Mouse (Mus musculus): ENCODE measurements around the gene Atp2b1. TPM values are rescaled to one million over a fixed set of nuclear protein-coding genes. Genes with fewer than 3 reads are reported as not detected.

The Atp2b1 gene
- polyA plus RNA-seq (2012; rRNA removed) (38.1 and 40.9 TPM in 2 replicates), polyA plus RNA-seq (2014; fragmentation: Nextera tagmentation; extraction: Ambion mirVana) (131 and 138 TPM in 2 replicates)

- peak; percentile 84; the same call in 1 of the 2 replicates for TF ChIP-seq POLR2A (IDR thresholded peaks at IDR 0.05; ENCODE audit: borderline replicate concordance, extremely low read depth, insufficient read depth, insufficient read length)
- H3K27ac ChIP-seq (replicated peaks; ENCODE audit: low read depth, low read length), result peak within 1 kb of the TSS; percentile 98
- no peaks in the 10 kb centered on the region for H3K36me3 ChIP-seq (ENCODE audit: control insufficient read depth, insufficient read depth, low read length)
- peak within 1 kb of the TSS; percentile 93 for H3K4me2 ChIP-seq (replicated peaks; ENCODE audit: low read depth, low read length, severe bottlenecking)
- H3K4me3 ChIP-seq (replicated peaks; ENCODE audit: low read length), result peak within 1 kb of the TSS; percentile 93
- peak; percentile 93 for ATAC-seq (ENCODE audit: low FRiP score, low read depth)
- no peaks in the 10 kb centered on the region for H3K4me1 ChIP-seq (ENCODE audit: control insufficient read depth, insufficient read depth, low read length)
- peak; percentile 95 for DNase-seq (ENCODE audit: low spot score)
- H3K27me3 ChIP-seq (ENCODE audit: control insufficient read depth, insufficient read depth, low read length), result no peaks in the 10 kb centered on the region
- WGBS, result 0% methylated on average over 11 of the region's 120 CpGs
- H3K9me3 ChIP-seq (ENCODE audit: control insufficient read depth, low read length), result no peaks in the 10 kb centered on the region
- H3K9ac ChIP-seq (ENCODE audit: low read depth, low read length, severe bottlenecking), result peak within 1 kb of the TSS; percentile 95
Measured at GRCm38 (mm10) chr10:98913961-98914809, at the start of gene Atp2b1. Atp2b1 (plus strand) TSS chr10:98914406.

- ATAC-seq (ENCODE audit: low FRiP score, low read depth) (no peak), DNase-seq (ENCODE audit: low spot score) (no peak)
- no peak overlapping the region for H3K4me3 ChIP-seq (replicated peaks; ENCODE audit: low read length)
- H3K9ac ChIP-seq (ENCODE audit: low read depth, low read length, severe bottlenecking), result no peak overlapping the region
- H3K4me2 ChIP-seq (replicated peaks; ENCODE audit: low read depth, low read length, severe bottlenecking), result no peak overlapping the region
- H3K9me3 ChIP-seq (ENCODE audit: control insufficient read depth, low read length), result no peaks in the 10 kb centered on the region
- no peaks in the 10 kb centered on the region for H3K36me3 ChIP-seq (ENCODE audit: control insufficient read depth, insufficient read depth, low read length)
- H3K27me3 ChIP-seq (ENCODE audit: control insufficient read depth, insufficient read depth, low read length), result no peaks in the 10 kb centered on the region
- TF ChIP-seq POLR2A (IDR thresholded peaks at IDR 0.05; ENCODE audit: borderline replicate concordance, extremely low read depth, insufficient read depth, insufficient read length), result no peak
- 52% methylated on average over 3 of the region's 3 CpGs for WGBS
- H3K27ac ChIP-seq (replicated peaks; ENCODE audit: low read depth, low read length), result no peak overlapping the region
- H3K4me1 ChIP-seq (ENCODE audit: control insufficient read depth, insufficient read depth, low read length), result no peaks in the 10 kb centered on the region
Measured at GRCm38 (mm10) chr10:98864851-98865250, 49.4 kb upstream of the Atp2b1 start.

GRCm38 (mm10) chr10:98866836-98867370, 47.3 kb upstream of the Atp2b1 start:
- H3K27ac ChIP-seq (replicated peaks; ENCODE audit: low read depth, low read length), result no peak overlapping the region
- H3K4me1 ChIP-seq (ENCODE audit: control insufficient read depth, insufficient read depth, low read length), result no peaks in the 10 kb centered on the region
- TF ChIP-seq POLR2A (IDR thresholded peaks at IDR 0.05; ENCODE audit: borderline replicate concordance, extremely low read depth, insufficient read depth, insufficient read length), result no peak
- H3K9me3 ChIP-seq (ENCODE audit: control insufficient read depth, low read length), result no peaks in the 10 kb centered on the region
- no peak for ATAC-seq (ENCODE audit: low FRiP score, low read depth)
- H3K4me2 ChIP-seq (replicated peaks; ENCODE audit: low read depth, low read length, severe bottlenecking), result no peak overlapping the region
- H3K36me3 ChIP-seq (ENCODE audit: control insufficient read depth, insufficient read depth, low read length), result no peaks in the 10 kb centered on the region
- H3K4me3 ChIP-seq (replicated peaks; ENCODE audit: low read length), result no peak overlapping the region
- no peaks in the 10 kb centered on the region for H3K27me3 ChIP-seq (ENCODE audit: control insufficient read depth, insufficient read depth, low read length)
- 96% methylated on average over 5 of the region's 5 CpGs for WGBS
- no peak for DNase-seq (ENCODE audit: low spot score)
- H3K9ac ChIP-seq (ENCODE audit: low read depth, low read length, severe bottlenecking), result no peak overlapping the region

GRCm38 (mm10) chr10:98868351-98868908, 45.8 kb upstream of the Atp2b1 start:
- ATAC-seq (ENCODE audit: low FRiP score, low read depth) (no peak), DNase-seq (ENCODE audit: low spot score) (no peak)
- Histone ChIP-seq H3K4me3 (replicated peaks; ENCODE audit: low read length) (no peak overlapping the region), H3K27me3 (ENCODE audit: control insufficient read depth, insufficient read depth, low read length) (no peaks in the 10 kb centered on the region), H3K36me3 (ENCODE audit: control insufficient read depth, insufficient read depth, low read length) (no peaks in the 10 kb centered on the region), H3K27ac (replicated peaks; ENCODE audit: low read depth, low read length) (no peak overlapping the region), H3K4me1 (ENCODE audit: control insufficient read depth, insufficient read depth, low read length) (no peaks in the 10 kb centered on the region), H3K9ac (ENCODE audit: low read depth, low read length, severe bottlenecking) (no peak overlapping the region), H3K9me3 (ENCODE audit: control insufficient read depth, low read length) (no peaks in the 10 kb centered on the region), H3K4me2 (replicated peaks; ENCODE audit: low read depth, low read length, severe bottlenecking) (no peak overlapping the region)
- 78% methylated on average over 4 of the region's 4 CpGs for WGBS
- no peak for TF ChIP-seq POLR2A (IDR thresholded peaks at IDR 0.05; ENCODE audit: borderline replicate concordance, extremely low read depth, insufficient read depth, insufficient read length)

- DNase-seq (ENCODE audit: low spot score), result no peak
- Histone ChIP-seq H3K27ac (replicated peaks; ENCODE audit: low read depth, low read length) (no peak overlapping the region), H3K36me3 (ENCODE audit: control insufficient read depth, insufficient read depth, low read length) (no peaks in the 10 kb centered on the region), H3K4me3 (replicated peaks; ENCODE audit: low read length) (no peak overlapping the region), H3K27me3 (ENCODE audit: control insufficient read depth, insufficient read depth, low read length) (no peaks in the 10 kb centered on the region), H3K4me1 (ENCODE audit: control insufficient read depth, insufficient read depth, low read length) (no peaks in the 10 kb centered on the region), H3K9ac (ENCODE audit: low read depth, low read length, severe bottlenecking) (no peak overlapping the region), H3K9me3 (ENCODE audit: control insufficient read depth, low read length) (no peaks in the 10 kb centered on the region), H3K4me2 (replicated peaks; ENCODE audit: low read depth, low read length, severe bottlenecking) (no peak overlapping the region)
- ATAC-seq (ENCODE audit: low FRiP score, low read depth), result no peak
- no peak for TF ChIP-seq POLR2A (IDR thresholded peaks at IDR 0.05; ENCODE audit: borderline replicate concordance, extremely low read depth, insufficient read depth, insufficient read length)
- WGBS, result 69% methylated on average over 3 of the region's 3 CpGs
Measured at GRCm38 (mm10) chr10:98877855-98878254, 36.4 kb upstream of the Atp2b1 start.

All from limb, embryonic 14.5 days (tissue).